Mouse (Mus musculus): Measurements from ENCODE around the gene Abcb11. TPM values are rescaled to one million over a fixed set of nuclear protein-coding genes. Genes with fewer than 3 reads are reported as not detected.
"Not testable (repeated sequence)": the region's sequence is repeated elsewhere in the genome, so short reads cannot be mapped to it uniquely, and the experiment has no call there.

The Abcb11 gene
- under 1 TPM in 1 of 2 experiments, not detected in 1; 0.12 TPM for total RNA-seq (2021)

DNA sequence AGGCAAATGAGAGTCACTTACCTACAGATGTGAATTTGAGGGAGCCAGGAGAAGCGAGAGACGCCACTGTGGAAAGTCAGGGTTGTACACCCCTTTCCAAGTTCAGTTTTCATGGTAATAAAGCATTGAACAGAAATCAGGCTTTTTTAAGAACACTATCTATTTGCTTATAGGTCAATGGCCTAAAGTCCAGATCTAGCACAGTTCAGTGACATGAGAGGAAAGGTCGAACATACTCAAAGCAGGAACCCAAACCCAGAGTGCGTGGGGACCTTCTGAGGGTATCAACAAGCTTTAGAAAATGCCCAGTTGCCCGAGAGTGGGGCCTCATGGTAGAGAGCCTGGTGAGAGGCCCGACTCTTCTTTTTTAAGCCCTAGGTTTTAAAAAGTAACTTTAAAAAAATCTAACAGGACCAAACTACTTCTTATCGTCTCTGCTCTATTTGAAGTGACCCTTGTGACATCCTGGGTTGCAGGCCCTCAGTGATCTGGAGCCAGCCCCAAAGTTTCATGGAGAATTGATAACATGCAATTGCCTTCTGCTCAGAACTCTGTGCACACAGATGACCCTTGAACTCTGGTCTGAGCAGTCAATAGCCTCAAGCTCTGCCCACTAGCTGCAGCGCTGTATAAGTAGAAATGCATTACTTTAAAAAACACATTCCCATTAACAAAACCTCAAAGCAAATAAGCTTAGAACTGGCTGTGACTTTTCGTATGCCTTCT, at the start of gene Abcb11:
Gene Abcb11, minus strand, starts transcription at position 121 of the 726 bp plus-strand sequence.
- intact Hi-C loops (cut with DNase I), result no loop called here
- DNase-seq, result no peak

DNA sequence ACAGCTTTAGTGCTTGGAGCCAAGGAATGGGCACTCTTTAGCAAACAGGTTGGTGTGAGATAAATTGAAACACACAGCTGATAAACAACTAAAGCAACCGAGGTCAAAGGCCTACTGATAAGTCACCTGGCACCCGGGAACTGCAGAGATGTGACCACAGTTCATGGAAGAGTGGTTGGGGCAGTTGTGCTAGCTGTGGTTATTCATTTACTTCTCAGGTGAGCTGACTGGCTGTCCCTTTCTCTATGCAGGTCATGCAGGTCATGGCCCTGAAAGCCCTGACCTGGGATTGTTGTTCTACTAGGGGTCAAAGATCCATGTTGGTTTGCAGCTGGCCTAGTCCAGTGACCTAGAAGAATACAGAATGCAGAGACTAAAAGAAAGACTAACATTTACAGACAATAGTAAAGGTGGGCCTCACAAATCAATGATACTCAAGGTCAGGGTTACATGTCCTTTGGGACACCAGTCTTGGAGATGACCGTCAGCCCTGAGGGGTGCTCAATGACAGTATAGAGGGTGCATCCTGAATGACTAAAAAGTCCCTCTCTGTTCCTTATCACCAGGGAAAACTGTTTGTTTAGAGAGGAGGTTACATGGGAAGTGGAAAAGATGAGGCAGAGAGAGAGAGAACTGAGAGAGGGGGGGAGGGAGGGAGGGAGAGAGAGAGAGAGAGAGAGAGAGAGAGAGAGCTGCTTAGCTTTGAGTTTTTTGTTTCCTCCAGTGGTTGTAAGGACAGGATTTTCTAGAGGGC, 43.9 kb upstream of the Abcb11 start:
- intact Hi-C loops (cut with DNase I), result no loop called here
- no peak for DNase-seq

DNA sequence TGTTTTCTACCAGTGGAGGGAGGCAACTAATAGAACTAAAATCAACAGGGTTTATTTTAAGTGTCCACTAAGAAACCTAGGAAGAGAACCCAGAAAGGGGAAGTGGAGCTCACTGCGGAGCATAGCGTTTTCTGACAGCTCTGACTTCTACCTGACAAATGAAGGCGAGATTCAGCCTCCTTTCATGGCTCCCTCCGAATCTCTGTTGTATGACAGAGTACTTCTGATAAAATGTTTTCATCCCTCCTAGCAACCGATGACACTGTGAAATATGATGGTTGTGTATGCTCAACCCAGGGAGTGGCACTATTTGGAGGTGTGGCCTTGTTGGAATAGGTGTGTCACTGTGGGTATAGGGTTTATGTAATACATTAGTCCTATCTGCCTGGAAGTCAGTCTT, 40.4 kb upstream of the Abcb11 start:
- intact Hi-C loops (cut with DNase I), result no loop called here
- DNase-seq, result no peak

DNA sequence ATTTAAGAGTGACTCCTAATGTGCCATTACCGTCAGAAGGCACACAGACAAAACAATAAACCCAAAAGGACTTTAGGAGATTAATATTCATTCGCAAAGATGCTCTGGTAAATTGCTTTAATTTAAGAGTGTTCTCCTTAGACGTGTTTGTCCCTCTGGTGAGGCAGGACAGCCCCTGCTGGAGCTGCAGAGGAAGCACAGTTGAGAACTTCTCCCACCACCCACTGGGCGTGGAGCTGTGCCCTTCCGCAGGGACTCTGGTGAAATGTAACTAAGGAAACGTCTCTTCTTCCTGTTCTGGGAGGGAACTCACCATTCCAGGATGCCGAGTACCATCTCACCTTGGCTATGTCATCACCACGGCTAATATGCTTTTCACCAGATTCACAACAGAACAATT, 39.3 kb upstream of the Abcb11 start:
- intact Hi-C loops (cut with DNase I), result no loop called here
- DNase-seq, result peak; percentile 3

DNA sequence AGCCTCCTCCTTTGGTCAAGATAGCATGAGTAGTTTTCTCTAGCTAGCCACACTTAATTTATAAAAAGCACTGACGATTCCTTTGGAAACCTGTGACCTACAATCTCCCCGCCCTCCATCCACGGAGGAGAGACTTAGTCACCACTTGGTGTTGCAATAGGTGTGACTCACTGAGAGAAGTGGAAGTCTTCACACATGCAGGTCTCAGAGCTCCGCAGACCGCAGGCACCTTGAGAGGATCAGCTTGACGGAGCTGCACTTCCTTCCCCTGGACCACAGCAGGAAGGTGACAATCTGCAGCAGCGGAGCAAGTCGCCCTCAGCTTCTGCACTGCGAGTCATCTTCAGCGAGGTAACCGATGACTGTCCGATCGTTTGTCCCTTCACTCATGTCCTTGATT, 37.9 kb upstream of the Abcb11 start, which contains the start of gene Dhrs9:
Gene Dhrs9, plus strand, starts transcription at position 165 of the 400 bp plus-strand sequence.
- intact Hi-C loops (cut with DNase I), result no loop called here
- no peak for DNase-seq

DNA sequence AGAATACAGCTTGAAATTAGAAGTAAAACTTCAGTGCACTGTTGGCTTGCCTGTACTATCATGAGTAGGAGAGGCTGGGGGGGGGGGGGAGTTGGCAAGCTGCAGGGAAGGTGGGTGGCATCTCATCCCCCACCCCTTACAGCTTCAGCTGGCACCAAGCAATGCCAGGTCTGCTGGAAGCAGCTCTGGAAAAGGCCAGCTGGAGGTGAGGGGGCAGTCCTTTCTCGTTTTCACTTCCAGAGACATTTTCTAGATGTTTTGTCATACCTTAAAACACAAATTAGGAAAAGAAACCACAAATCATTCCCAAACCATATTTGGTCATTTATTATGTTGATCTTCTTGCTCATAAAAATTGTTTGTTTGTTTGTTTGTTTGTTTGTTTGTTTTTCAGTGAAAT, 37.4 kb upstream of the Abcb11 start:
- intact Hi-C loops (cut with DNase I), result no loop called here
- peak; percentile 21 for DNase-seq

DNA sequence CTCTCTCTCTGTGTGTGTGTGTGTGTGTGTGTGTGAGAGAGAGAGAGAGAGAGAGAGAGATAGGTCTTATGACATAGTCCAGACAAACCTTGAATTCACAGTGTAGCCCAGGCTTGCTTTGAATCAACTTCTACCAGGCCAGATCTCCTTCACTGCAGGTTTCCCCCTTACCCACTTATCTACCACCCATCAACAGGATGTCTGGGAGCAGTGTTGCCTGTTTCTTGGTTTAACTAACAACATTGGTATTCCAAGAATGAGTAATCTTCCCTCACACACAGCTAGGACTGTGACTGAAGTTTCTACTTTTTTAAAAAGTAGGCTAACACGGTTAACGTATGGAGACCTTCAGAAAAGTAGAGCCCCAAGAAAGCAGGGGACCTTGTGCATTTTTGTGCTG, 34.4 kb upstream of the Abcb11 start:
- DNase-seq, result no peak
- intact Hi-C loops (cut with DNase I), result no loop called here

DNA sequence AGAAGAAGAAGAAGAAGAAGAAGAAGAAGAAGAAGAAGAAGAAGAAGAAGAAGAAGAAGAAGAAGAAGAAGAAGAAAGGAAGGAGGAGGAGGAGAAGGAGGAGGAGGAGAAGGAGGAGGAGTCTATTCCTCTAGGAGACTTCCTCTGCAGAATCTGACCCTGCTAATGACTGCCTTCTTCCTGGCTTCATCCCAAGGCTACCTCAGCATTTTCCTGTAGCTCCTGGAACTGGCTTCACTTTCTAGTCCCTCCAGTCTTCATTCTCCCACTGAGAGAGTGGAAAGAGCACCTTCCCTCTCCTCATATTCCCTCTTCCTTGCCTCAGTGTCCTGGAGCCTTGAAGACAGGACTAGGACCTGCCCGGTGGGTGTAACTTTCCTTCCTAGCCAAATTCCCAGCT, 22.9 kb upstream of the Abcb11 start:
- intact Hi-C loops (cut with DNase I), result no loop called here
- no peak for DNase-seq

DNA sequence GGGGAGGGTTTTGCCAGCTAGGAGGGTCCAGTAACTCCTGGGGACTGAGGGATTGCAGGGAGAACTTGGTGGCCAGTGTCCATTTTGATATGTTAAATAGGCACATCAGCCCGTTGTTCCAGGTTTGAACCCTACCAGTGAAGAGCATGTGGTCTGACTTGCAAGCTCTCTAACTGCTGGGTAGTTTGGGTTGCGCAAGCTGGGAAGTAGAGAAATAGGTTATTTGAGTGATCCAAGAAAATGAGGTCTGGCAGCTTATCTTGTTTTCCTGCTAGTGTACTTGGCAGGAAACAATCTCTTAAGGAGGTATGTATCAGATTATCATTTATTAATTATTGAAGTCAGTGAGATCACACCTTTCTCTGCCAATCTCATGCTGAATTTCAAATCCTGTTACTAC, 22.4 kb upstream of the Abcb11 start:
- DNase-seq, result no peak
- intact Hi-C loops (cut with DNase I), result no loop called here

DNA sequence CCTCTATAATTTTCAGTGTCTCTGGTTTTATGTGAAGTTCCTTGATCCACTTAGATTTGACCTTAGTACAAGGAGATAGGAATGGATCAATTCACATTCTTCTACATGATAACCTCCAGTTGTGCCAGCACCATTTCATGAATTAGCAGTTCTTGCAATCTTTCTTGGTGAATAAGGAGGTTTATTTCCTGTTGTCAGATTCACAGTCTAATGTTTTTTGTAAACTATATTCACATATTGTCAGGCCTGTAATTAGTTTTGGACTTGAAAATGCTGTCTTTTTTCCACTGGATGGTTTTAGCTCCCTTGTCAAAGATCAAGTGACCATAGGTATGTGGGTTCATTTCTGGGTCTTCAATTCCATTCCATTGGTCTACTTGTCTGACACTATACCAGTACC, 13.0 kb upstream of the Abcb11 start:
- intact Hi-C loops (cut with DNase I); DNase-seq: not testable (repeated sequence)

DNA sequence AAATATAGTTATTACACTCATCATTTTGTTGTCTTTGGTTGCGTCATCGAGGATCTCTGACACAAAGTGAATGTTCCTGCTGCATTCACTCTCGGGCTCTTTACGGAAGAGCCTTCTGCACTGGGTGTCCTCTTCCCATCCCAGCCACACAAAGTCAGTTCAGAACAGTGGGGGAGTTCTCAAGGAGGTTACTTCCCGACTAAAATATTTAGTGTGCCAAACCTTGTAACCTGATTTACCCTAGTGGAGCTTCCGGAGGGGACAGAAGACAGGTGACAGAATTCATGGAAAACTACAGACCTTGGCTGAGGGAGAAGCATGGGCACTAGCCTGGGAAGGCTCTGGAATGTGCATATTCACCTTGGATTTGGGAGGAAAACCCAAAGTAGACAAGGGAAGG, 910 bp downstream of the Abcb11 start:
- intact Hi-C loops (cut with DNase I), result no loop called here
- DNase-seq, result no peak

DNA sequence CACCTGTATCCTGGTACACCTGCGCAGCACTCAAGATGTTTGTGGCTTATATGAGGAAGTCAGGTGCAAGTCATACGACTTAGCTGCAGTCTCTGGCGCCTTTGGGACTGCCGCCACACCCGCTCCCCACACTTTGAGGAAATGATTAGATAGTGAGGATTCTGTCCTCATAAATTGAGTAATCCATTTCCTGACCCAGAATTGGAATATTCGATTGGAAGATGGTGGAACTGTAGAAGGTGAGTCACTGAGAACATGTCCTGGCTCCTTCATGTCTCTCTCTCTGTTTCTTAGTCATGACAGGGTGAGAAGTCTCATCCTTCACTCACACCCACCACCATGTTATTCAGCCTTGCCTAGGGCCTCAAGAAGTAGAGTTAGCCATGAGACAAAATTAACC, 10.9 kb downstream of the Abcb11 start:
- DNase-seq; intact Hi-C loops (cut with DNase I): not testable (repeated sequence)

DNA sequence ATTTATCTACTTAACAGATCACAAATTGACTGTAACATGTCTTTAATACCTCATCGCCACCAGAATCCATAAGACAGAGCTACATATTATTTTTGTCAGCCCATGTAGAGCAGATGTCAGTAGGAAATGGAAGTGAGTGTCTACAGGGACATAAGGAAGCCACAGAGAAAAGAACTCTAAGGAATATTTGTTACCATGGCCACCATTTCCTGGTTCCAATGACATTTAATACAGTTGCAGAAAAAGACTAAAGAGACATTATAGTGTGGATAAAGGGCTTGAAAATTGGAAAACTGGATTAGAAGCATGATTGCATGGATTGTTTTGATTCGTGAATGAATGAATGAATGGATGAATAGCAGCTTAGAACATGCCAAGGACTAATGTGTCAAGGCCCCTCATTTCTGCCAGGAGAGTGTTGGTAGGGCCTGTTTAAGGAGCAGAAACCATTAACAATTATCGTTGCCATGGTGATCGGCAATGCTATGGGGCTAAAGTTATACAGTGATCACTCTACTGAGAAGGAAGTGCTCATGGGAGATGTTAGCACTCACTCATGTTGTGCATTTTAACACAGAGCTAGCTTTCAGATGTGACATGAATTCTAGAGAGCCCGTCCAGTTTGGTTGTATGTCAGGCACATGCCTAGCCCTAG, 13.8 kb downstream of the Abcb11 start:
- intact Hi-C loops (cut with DNase I), result no loop called here
- no peak for DNase-seq

DNA sequence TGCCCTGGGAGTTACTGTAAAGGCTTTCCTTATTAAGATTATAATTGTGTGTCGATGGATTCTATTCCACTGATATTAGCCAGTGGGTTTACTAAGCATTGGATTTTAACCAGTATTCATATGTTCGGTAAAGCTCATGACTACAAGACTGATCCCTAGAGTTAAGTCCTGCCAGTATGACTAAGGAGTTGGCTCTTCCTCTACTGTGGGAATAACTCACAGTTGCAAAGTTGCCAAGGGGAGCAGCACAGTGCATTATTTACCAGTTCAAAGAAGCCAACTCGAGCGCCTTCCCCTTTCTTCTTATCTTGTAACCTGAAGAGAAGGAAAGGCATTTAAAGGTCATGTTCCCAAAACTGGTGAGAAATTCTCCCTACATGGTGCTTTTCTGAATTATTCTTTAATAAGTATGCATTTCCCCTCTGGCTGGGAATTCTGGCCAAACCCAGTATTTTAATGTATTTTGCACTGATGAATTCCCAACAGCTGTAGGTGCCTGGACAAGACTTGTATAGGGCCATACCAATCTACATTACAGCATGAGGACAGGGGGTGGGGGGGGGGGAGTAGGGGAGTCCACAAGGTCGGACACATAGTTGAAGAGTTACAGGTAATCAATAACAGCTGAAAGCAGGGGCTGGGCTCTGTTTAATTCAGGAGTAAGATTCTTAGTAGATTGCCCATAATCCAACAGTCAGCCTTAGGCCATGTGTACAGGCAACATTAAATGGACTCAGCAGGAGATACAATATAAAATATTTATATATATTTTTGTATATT, 17.3 kb downstream of the Abcb11 start:
- no peak for DNase-seq
- intact Hi-C loops (cut with DNase I), result no loop called here

DNA sequence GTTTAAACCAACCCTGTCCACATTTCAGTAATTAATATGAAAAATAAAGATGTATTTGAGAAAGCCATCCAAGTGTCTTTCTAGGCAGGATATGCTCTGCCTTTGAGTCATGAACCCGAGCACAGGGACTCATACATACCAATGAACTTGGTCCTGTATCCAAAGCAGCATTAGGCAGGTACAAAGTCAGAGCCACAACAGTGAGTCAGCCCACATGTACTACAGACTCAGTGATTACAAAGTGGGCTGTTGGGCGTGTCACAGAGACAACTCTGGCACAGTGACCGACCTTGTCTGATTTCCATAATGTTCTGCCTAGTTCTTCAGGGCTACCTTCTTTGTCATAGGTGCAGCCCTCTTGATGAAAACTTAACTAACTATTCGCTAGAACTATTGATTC, 19.4 kb downstream of the Abcb11 start:
- intact Hi-C loops (cut with DNase I), result no loop called here
- DNase-seq, result no peak

DNA sequence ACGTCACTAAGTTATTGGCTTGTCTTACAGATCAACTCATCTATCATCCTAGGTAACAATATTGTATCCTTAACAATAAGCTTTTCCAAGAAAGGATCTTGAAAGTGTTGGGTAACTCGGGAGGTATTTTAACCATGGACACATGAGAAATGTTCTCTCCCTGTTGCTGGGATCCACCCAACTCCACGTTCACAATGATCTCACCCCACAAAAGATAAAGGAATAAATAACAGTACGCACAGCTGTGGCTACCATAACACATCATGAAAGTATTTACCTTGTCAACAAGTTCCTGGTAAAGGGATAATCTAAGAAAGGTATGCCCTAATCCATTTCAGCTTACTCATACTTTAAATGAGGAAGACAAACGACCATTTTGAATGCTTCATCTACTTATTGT, 21.0 kb downstream of the Abcb11 start:
- intact Hi-C loops (cut with DNase I), result no loop called here
- DNase-seq, result no peak

DNA sequence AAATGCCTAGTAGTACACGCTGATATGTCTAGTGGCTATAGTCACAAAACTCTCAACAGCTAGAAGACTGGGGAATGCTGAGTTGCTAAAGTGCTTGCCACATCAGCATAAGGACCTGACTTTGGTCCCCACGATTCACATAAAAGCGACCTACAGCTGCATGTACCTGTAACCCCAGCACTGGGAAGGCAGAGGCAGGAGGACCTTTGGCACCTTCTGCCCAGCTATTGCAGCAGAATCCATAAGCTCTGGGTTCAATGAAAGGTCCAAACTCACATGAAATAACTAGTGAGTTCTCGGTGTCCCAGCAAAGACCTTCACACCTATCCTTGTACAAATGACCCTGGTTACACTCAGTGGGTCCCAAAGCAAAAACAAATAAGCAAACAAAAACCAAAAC, 31.1 kb downstream of the Abcb11 start:
- no peak for DNase-seq

DNA sequence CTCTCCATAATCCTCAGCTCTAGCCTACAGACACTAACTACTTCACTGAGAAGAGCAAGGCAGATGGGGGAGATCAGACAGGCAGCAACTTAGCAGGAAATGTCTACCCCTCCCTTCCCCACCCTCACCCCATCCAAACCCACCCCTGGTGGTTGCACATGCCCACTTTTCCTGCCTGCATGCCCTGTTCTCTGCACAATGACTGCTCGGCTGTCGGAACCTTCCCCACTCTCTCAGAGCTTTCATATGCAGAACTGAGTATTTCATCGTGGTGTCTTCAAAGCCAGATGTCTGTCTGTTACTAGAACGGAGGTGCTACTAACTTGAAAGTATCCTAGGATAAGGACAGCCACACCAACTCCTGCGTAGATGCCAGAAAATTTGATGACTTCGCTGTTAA, 34.3 kb downstream of the Abcb11 start:
- intact Hi-C loops (cut with DNase I), result no loop called here
- DNase-seq, result no peak

More for the DNA sequence above, 31.1 kb downstream of the Abcb11 start:
- intact Hi-C loops (cut with DNase I), result no loop called here

DNA sequence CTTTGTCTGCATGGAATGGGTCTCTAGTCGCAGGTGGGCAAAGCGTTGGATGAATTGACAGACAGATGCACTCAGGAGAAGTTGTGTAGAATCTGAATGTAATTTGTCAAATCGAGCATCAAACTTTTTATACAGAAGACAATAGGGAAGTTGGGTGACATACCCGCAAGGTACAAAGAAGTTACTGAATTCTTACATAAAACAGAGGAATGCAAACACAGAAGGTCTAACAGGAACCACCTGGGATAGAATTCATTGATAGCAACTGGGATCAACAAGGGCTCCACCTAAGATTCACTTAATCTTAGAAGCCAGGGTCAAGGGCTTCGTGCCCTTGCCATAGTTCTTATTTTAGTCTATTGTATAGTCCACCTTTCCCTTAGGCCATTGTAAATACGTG, 41.8 kb downstream of the Abcb11 start:
- intact Hi-C loops (cut with DNase I); DNase-seq: not testable (repeated sequence)

DNA sequence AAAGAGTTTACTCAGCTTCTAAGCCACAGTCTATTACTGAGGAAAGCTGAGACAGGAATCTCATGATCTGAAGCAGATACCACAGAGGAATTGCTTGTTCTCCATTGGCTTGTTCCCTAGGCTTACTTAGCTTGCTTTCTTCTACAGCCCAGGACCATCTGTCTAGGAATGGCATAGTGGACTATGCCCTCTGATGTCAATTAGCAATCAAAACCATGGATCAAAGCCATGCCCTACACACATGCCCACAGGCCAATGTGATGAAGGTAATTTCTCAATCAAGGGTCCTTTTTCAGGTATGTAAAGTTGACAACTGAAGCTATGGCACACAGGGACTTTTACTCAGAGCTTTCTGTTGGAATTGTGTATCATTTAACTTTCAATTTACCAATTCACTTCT, 47.9 kb downstream of the Abcb11 start:
- intact Hi-C loops (cut with DNase I), result no loop called here
- DNase-seq, result no peak

DNA sequence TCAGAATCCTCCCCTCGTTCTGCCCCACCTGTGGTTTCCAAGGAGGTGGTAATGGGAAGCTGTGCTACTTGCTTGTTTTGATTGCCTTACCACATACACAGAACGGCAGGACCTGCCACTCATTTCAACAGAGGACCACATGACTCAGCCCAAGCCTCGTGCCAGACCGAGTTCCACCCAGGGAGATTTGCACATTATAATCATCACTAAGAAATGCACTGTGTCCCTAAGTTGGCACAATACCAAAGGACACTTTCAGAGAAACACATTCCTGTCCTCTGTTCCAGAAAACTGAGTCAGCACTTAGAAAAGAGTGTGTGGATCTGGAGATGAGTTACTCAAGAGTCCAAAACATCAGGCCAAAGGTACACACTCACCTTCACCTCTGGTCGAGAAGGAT, 53.4 kb downstream of the Abcb11 start:
- DNase-seq, result no peak
- intact Hi-C loops (cut with DNase I), result no loop called here
